Mouse (Mus musculus): ENCODE data around the gene Grip1.

Grip1 gene

GRCm38 (mm10) chr10:119453431-119454105 is at the start of gene Grip1:
Grip1 (plus strand) TSS chr10:119453830.
- peak in 1 of 2 experiments; percentile 59 for DNase-seq (ENCODE audit: low spot score in 2 of 2)

- DNase-seq (ENCODE audit: low spot score in 2 of 2) = no peak
Measured at GRCm38 (mm10) chr10:119405103-119405502, 48.5 kb upstream of the Grip1 start.

DNA sequence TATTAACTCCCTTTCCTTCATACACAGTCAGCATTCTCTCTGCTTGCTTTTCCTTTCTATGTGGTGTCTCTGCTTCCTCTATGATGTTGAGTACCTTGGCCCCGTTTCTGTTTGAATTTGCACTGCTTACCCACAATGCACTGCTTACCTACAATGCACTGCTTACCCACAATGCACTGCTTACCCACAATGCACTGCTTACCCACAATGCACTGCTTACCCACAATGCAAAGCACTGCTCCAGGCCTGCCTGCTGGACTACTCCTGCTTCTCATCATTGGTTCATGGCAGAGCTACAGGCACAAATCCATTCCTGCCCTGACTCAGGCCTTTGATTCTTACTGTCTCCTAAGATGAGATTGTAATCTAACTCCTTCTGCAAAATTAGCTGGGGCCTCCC is 48.0 kb upstream of the Grip1 start:
- no peak for DNase-seq (ENCODE audit: low spot score in 2 of 2)

DNA sequence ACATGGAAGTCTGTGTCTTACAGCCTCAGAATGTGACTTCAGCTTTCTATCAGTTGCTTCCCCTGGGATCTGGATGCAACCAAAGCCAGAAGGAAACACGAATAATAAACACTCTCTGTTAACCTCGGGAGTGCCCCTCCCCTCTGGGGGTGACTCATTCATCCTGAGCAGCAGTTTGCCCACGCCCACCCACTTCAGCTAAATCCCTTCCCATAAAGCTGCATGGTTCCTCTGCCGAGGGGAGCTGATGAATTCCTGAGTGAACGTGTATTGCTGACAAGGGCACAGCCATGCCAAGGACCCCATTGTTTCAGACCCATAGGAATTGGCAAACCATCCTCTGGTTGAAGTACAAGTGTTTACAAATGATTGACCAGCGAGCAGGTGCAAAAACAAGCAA is 45.3 kb upstream of the Grip1 start:
- peak in 1 of 2 experiments; percentile 17 for DNase-seq (ENCODE audit: low spot score in 2 of 2)

- no peak for DNase-seq (ENCODE audit: low spot score in 2 of 2)
Measured at GRCm38 (mm10) chr10:119413238-119413637, 40.4 kb upstream of the Grip1 start.

GRCm38 (mm10) chr10:119415106-119415505 is 38.5 kb upstream of the Grip1 start:
- DNase-seq (ENCODE audit: low spot score in 2 of 2) = no peak

DNA sequence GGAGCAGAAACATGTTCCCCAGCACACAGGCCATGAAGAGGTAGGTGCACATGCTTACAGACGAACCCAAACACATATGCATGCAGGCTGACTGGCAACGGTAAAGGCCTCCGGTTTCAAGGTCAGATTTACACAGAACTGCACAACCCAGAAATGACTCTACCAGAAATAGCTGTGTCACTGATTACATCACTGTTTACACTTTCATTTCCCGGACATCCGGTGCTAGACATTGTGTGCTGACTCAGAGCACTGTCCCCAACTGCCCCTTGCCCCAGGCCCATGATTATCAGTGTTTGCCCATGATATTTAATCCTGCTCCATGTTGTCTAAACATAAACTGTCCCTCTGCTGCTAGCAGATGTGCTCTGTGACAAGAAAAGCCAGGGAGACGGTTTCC is 32.2 kb upstream of the Grip1 start:
- DNase-seq (ENCODE audit: low spot score in 2 of 2) = no peak

- DNase-seq (ENCODE audit: low spot score in 2 of 2) = no peak
Measured at GRCm38 (mm10) chr10:119423821-119424534, 29.7 kb upstream of the Grip1 start.

DNA sequence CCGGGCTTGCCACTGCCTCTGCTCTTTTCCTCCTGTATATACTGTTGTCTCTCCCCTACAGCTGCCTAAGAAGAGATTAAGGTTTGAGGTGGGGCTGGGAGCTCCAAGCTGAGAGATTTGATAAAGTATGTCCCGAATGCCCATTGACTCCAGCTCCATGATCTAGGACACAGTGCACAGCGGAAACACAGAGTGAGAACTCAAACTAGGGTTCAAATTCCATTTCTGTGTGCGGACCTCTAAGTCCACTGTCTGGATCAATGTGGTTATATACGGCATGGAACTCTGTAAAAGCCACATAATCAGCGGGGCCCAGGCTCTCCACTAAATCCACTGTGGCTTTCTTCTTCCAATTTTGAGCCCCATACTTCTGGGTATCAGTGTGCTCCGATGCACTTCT is 26.0 kb upstream of the Grip1 start:
- DNase-seq (ENCODE audit: low spot score in 2 of 2) = no peak

DNA sequence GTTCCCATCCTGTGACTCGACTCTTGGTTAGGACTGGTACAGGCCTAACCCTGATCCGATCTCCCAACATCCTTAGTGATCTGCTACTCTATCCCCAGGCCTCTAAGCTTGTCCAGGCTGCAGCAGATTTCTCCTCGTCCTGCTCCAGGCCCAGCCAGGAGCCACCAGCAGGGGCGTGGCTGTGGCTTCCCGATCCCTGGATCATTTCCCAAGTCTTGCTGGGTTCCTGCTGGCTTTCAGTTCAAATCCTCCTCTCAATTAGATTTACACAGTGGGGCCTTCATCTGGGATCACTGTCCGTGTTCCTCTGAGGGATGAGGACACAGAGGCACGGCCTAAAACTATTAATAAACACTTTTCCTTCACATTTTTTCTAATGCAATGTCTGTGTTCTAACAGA is 25.5 kb upstream of the Grip1 start:
- DNase-seq (ENCODE audit: low spot score in 2 of 2) = no peak

GRCm38 (mm10) chr10:119430240-119430639 is 23.4 kb upstream of the Grip1 start:
- DNase-seq (ENCODE audit: low spot score in 2 of 2) = no peak

GRCm38 (mm10) chr10:119431801-119432200 is 21.8 kb upstream of the Grip1 start:
- DNase-seq (ENCODE audit: low spot score in 2 of 2) = no peak

GRCm38 (mm10) chr10:119435818-119436217 is 17.8 kb upstream of the Grip1 start:
- DNase-seq (ENCODE audit: low spot score in 2 of 2) = no peak

- no peak for DNase-seq (ENCODE audit: low spot score in 2 of 2)
Measured at GRCm38 (mm10) chr10:119437319-119437718, 16.3 kb upstream of the Grip1 start.

- no peak for DNase-seq (ENCODE audit: low spot score in 2 of 2)
Measured at GRCm38 (mm10) chr10:119441743-119442142, 11.9 kb upstream of the Grip1 start.

- no peak for DNase-seq (ENCODE audit: low spot score in 2 of 2)
Measured at GRCm38 (mm10) chr10:119447392-119447914, 6.2 kb upstream of the Grip1 start.

- DNase-seq (ENCODE audit: low spot score in 2 of 2) = no peak
Measured at GRCm38 (mm10) chr10:119447930-119448329, 5.7 kb upstream of the Grip1 start.

GRCm38 (mm10) chr10:119452698-119453097 is 932 bp upstream of the Grip1 start:
- DNase-seq (ENCODE audit: low spot score in 2 of 2) = no peak

- DNase-seq (ENCODE audit: low spot score in 2 of 2) = peak in 1 of 2 experiments; percentile 45
Measured at GRCm38 (mm10) chr10:119454106-119454667, 557 bp downstream of the Grip1 start.

DNA sequence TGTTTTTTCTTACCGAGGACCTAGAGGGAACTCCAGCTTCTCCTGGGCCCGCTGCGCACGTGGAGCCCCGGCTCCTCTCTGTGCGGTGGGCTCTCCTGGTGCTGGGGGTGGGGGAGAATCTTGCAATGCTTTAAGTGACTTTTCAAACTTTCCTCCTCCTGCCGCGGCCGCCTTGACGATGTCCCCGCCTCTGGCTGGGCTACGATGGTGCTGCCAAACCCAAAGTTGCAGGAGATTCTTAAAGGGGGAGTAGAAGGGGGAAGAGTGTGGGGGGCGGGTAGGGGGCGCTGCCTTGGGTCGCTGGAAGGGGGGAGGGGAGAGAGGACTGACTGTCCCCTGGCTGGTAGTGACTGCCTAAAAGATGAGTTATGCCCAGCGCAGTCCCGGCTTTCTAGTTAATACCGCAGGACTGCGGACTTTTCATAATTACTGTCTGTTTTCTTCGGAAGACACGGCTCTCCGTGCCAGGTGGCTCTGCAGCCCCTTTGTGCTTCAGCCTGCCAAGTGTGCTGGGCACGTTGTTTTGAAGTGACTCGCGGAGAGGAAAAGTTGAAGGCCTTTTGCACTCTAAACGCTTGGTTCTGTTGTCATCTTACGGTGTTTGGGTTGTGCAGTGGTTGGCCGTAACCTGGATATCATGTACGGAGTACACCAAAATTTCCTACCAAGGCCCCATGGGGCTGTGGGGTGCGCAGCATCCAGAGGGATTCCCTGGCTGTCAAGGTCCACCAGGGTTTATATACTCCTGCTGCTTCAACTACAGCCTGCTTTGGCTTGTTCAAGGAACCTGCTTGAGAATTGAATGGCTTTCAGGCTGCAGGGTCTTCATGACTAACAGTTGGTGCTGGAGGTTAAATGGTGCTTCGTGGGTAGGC is 1.3 kb downstream of the Grip1 start:
- DNase-seq (ENCODE audit: low spot score in 2 of 2) = peak in 1 of 2 experiments; percentile 12

- no peak for DNase-seq (ENCODE audit: low spot score in 2 of 2)
Measured at GRCm38 (mm10) chr10:119455543-119455940, 1.9 kb downstream of the Grip1 start.

DNA sequence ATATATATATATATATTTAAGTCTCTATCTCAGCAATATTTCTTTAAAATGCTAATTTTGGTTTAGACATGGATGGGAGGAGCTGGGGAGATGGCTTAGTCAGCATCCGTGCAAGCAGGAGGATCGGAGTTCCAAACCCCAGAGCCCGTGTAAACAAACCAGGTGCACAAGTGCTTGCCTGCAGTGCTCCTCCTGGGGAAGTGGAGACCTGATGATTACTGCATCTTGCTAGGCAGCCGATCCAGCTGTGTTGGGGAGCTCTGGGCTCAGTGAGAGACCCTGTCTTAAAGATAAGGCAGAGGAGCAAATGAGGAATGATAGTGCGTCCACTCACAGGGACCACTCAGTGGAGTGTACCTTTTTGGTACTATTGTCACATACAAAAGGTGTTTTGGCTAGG is 3.5 kb downstream of the Grip1 start:
- no peak for DNase-seq (ENCODE audit: low spot score in 2 of 2)

Measured in frontal cortex, postnatal 10 days (tissue).